Mouse (Mus musculus): ENCODE results near the gene Ebpl.

Ebpl gene

GRCm38 (mm10) chr14:61360131-61360980, at the start of gene Ebpl:
TSS of gene Ebpl (minus strand) at chr14:61360439.
- peak; percentile 92 for DNase-seq (ENCODE audit: low spot score)

GRCm38 (mm10) chr14:61410020-61410419, 49.8 kb upstream of the Ebpl start:
- DNase-seq (ENCODE audit: low spot score) = no peak

GRCm38 (mm10) chr14:61407055-61407454, 46.8 kb upstream of the Ebpl start:
- DNase-seq (ENCODE audit: low spot score) = no peak

GRCm38 (mm10) chr14:61405761-61406160, 45.5 kb upstream of the Ebpl start:
- DNase-seq (ENCODE audit: low spot score) = no peak

- no peak for DNase-seq (ENCODE audit: low spot score)
These were observed 44.7 kb upstream of the Ebpl start for GRCm38 (mm10) chr14:61404941-61405340.

- DNase-seq (ENCODE audit: low spot score) = no peak
These were observed 34.5 kb upstream of the Ebpl start for GRCm38 (mm10) chr14:61394745-61395144.

GRCm38 (mm10) chr14:61390586-61390985, 30.3 kb upstream of the Ebpl start:
- no peak for DNase-seq (ENCODE audit: low spot score)

GRCm38 (mm10) chr14:61367290-61367689, 7.1 kb upstream of the Ebpl start:
- DNase-seq (ENCODE audit: low spot score) = no peak

GRCm38 (mm10) chr14:61364656-61365055, 4.4 kb upstream of the Ebpl start:
- no peak for DNase-seq (ENCODE audit: low spot score)

- no peak for DNase-seq (ENCODE audit: low spot score)
These were observed 3.5 kb upstream of the Ebpl start for GRCm38 (mm10) chr14:61363734-61364133.

- DNase-seq (ENCODE audit: low spot score) = no peak
These were observed 2.0 kb upstream of the Ebpl start for GRCm38 (mm10) chr14:61362268-61362667.

GRCm38 (mm10) chr14:61360981-61361511, 807 bp upstream of the Ebpl start:
- no peak for DNase-seq (ENCODE audit: low spot score)

- no peak for DNase-seq (ENCODE audit: low spot score)
These were observed 5.7 kb downstream of the Ebpl start for GRCm38 (mm10) chr14:61354251-61355235.

GRCm38 (mm10) chr14:61350808-61351207, 9.4 kb downstream of the Ebpl start:
- DNase-seq (ENCODE audit: low spot score) = no peak

- no peak for DNase-seq (ENCODE audit: low spot score)
These were observed 10.4 kb downstream of the Ebpl start for GRCm38 (mm10) chr14:61349876-61350275.

- DNase-seq (ENCODE audit: low spot score) = no peak
These were observed 13.2 kb downstream of the Ebpl start for GRCm38 (mm10) chr14:61346827-61347698.

GRCm38 (mm10) chr14:61344590-61344989, 15.6 kb downstream of the Ebpl start:
- no peak for DNase-seq (ENCODE audit: low spot score)

GRCm38 (mm10) chr14:61339381-61339780, 20.9 kb downstream of the Ebpl start:
- DNase-seq (ENCODE audit: low spot score) = no peak

- peak; percentile 47 for DNase-seq (ENCODE audit: low spot score)
These were observed 29.2 kb downstream of the Ebpl start for GRCm38 (mm10) chr14:61330996-61331561.

GRCm38 (mm10) chr14:61330591-61330990, 29.6 kb downstream of the Ebpl start:
- peak; percentile 23 for DNase-seq (ENCODE audit: low spot score)

Data from ovary, adult 18-20 months (tissue).